Mouse (Mus musculus) stomach, postnatal 0 days (tissue): Measurements from ENCODE around the gene Pde11a. TPM values are rescaled to one million over a fixed set of nuclear protein-coding genes. Genes with fewer than 3 reads are reported as not detected.

ENCODE experiments used
- ATAC-seq: fragments of 200-750 bp; cut with Nextera tagmentation; 2 replicates; pipeline ENCODE4 v1.8.0; 2017; ENCODE audit not compliant: low FRiP score, low TSS enrichment
- DNase-seq: peaks from one replicate; pipeline ENCODE4 v3.0.0-alpha.2; 2016; ENCODE audit warnings: low spot score
- H3K27ac ChIP-seq: fragments of 300-500 bp; sonication (generic); replicated peaks from 2 replicates; pipeline ENCODE4 v1.5.1; 2014; ENCODE audit warnings: mild to moderate bottlenecking, control low read depth
- H3K27me3 ChIP-seq: fragments of 300-500 bp; sonication (generic); 2 replicates; pipeline ENCODE4 v1.6.1; 2014; ENCODE audit warnings: low read length; ENCODE audit not compliant: control insufficient read depth, insufficient read depth
- H3K36me3 ChIP-seq: fragments of 300-500 bp; sonication (generic); 2 replicates; pipeline ENCODE4 v1.6.1; 2014; ENCODE audit warnings: low read length, mixed read lengths; ENCODE audit not compliant: control insufficient read depth, insufficient read depth
- H3K4me1 ChIP-seq: fragments of 300-500 bp; sonication (generic); replicated peaks from 2 replicates; pipeline ENCODE4 v1.6.1; 2014; ENCODE audit warnings: antibody characterized with exemption; ENCODE audit not compliant: control insufficient read depth, insufficient read depth
- H3K4me2 ChIP-seq: fragments of 300-500 bp; sonication (generic); replicated peaks from 2 replicates; pipeline ENCODE4 v1.6.1; 2014; ENCODE audit warnings: low read depth, mild to moderate bottlenecking, control low read depth, moderate library complexity
- H3K4me3 ChIP-seq: fragments of 300-500 bp; sonication (generic); 2 replicates; pipeline ENCODE4 v1.5.1; 2014; ENCODE audit warnings: low read depth, low read length, control low read depth
- H3K9ac ChIP-seq: fragments of 300-500 bp; sonication (generic); 2 replicates; pipeline ENCODE4 v1.6.1; 2014; ENCODE audit warnings: mild to moderate bottlenecking, low read length, control low read depth, mixed read lengths
- H3K9me3 ChIP-seq: fragments of 300-500 bp; sonication (generic); 2 replicates; pipeline ENCODE4 v1.6.1; 2016; ENCODE audit warnings: low read length; ENCODE audit not compliant: control insufficient read depth
- CTCF ChIP-seq: IDR thresholded peaks from 2 replicates; pipeline ENCODE4 v1.5.1; 2016; ENCODE audit warnings: antibody characterized with exemption, low read depth, mild to moderate bottlenecking, moderate library complexity
- EP300 ChIP-seq: optimal IDR thresholded peaks from 2 replicates; pipeline ENCODE3; 2016; ENCODE audit warnings: antibody characterized with exemption
- WGBS: fragments of 180-500 bp; shearing (Covaris S2); extraction: QIAGEN DNeasy Blood & Tissue Kit; methylation state at CpG from one replicate; pipeline ENCODE4 v1.1.7; 2014; 5-methylcytosine and 5-hydroxymethylcytosine counted together
- polyA plus RNA-seq: library from polyadenylated mRNA; unstranded; fragments of >200 nt; fragmentation: Nextera tagmentation; extraction: Ambion mirVana; gene quantifications from 2 replicates; pipeline ENCODE4 v1.2.1, GENCODE M21; 2015

The Pde11a gene
- polyA plus RNA-seq, 1 experiment from 2014 or later = 0.12 TPM

DNA sequence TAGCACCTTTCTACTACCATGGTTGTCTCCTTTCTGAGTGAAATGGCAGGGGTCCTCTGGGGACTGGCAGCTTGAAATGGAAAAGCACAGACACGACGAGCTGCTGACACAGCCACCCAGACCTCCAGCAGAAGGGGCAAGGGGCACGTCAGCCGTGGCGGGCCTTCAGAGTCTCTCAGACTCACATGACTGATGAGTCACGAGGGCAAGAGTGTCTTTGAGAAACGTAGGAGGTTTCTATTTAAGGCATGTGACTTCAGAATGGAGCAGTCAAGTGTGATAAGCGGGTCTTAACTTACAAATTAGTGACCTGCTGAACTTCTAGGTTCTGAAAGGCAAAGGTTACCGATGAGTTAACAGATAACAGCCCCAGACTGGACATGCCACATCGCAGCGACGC is 340.8 kb downstream of the Pde11a start:
- Histone ChIP-seq H3K9ac (no peak overlapping the region), H3K9me3 (no peaks in the 10 kb centered on the region), H3K27ac (no peak overlapping the region), H3K4me2 (no peak overlapping the region), H3K36me3 (no peaks in the 10 kb centered on the region), H3K4me1 (no peaks in the 10 kb centered on the region), H3K27me3 (no peaks in the 10 kb centered on the region), H3K4me3 (no peak overlapping the region)
- ATAC-seq = no peak
- no peak for DNase-seq
- TF ChIP-seq EP300 = no peak
- TF ChIP-seq CTCF = no peak
- WGBS = 35% methylated on average over 12 of the region's 12 CpGs

DNA sequence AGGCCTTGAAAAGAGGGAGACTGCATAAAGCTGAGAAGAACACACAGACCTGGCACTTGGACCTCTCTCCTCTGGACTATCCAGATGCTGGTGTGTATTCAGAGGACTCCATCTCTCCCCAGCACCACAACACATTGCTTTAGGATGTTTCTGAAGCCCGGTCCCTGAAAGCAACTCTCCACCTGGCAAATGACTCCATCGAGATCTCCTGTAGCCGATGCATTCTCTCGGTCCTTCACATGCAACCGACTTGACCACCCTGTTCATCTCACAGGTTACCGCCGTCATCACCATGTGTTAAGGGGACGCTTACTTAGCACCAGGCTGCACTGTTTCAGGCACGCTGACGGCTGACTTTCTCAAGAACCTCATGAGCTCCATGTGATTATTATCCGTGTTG is 343.7 kb downstream of the Pde11a start:
- DNase-seq (no peak), ATAC-seq (no peak)
- TF ChIP-seq CTCF = no peak
- TF ChIP-seq EP300 = no peak
- Histone ChIP-seq H3K27me3 (no peaks in the 10 kb centered on the region), H3K4me2 (no peak overlapping the region), H3K27ac (no peak overlapping the region), H3K9me3 (no peaks in the 10 kb centered on the region), H3K4me3 (no peak overlapping the region), H3K4me1 (peaks cover 3% of the 10 kb centered on the region; the same call in 1 of the 2 replicates), H3K9ac (no peak overlapping the region), H3K36me3 (no peaks in the 10 kb centered on the region)
- WGBS = 95% methylated on average over 11 of the region's 11 CpGs

DNA sequence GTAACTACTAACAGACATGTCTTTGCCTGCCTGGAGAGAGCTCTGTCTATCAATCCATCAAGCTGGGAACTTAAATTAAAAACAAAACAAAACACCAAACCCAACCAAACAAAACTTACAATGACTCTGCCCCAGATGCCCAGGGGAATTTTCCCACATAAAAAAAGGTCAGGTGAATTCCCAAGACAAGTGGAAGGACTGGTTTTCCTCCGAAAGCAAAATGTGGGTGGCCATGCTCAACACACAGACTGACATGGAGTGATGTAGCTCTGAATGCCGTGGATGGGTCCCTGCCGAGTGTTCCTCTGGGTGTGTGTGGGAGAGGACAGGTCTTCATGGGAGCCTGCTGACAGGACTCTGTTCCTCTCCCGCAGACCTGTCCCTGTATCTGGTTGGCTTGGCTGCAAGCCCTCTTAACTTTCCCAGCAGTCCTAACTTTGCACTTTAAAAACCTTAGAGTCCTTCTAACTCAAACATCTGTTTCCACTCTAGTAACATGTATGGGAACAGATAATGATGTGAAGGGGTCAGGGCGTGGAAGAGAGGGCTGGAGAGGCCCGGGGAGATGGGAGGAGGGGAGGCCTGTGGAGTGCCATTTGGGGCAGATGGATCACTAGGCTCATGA is 346.9 kb downstream of the Pde11a start:
- no peak overlapping the region for H3K9ac ChIP-seq
- ATAC-seq (no peak), DNase-seq (no peak)
- H3K9me3 ChIP-seq = no peaks in the 10 kb centered on the region
- no peaks in the 10 kb centered on the region for H3K36me3 ChIP-seq
- no peaks in the 10 kb centered on the region for H3K27me3 ChIP-seq
- H3K4me3 ChIP-seq = no peak overlapping the region
- WGBS = 24% methylated on average over 6 of the region's 6 CpGs
- no peak overlapping the region for H3K4me2 ChIP-seq
- peaks cover 6% of the 10 kb centered on the region; the same call in 1 of the 2 replicates for H3K4me1 ChIP-seq
- no peak overlapping the region for H3K27ac ChIP-seq
- no peak for TF ChIP-seq EP300
- no peak for TF ChIP-seq CTCF

DNA sequence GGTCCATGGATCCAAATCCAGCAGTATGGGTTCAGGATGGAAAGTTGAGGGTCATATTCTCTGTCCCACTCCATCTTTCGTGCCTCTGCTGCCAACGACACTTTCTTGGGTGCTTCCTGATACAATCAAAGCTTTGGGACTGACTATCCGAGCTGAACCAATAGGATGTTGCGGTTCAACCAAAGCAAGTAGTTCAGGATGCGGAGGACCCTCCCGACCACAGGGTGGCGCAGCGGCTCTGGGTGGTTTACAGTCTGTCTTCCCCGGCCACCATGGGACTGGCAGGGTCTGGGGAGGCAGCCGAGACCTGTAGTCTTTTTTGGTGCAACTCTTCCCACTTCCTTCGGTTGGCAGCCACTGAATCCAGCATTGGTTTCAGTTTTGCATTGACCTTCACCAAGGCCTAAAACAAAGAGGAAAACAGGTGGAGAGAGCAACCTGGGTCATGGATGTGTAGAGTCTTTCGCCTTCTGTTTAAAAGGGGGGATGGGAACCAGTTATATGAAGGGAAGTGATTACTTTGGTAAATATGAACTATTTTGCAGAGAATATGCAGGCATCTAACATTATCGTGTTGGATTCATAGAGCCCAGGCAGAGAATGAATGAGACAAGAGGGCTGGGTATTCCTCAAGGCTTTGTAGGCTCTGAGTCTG is 347.6 kb downstream of the Pde11a start:
- Histone ChIP-seq H3K36me3 (no peaks in the 10 kb centered on the region), H3K27ac (no peak overlapping the region), H3K9ac (no peak overlapping the region), H3K27me3 (no peaks in the 10 kb centered on the region), H3K4me1 (peaks cover 6% of the 10 kb centered on the region; the same call in 1 of the 2 replicates), H3K4me3 (no peak overlapping the region), H3K4me2 (0 out of 2 replicates have a peak overlapping the region, but pooled peaks have one; percentile 20), H3K9me3 (no peaks in the 10 kb centered on the region)
- 54% methylated on average over 13 of the region's 13 CpGs for WGBS
- TF ChIP-seq EP300 (no peak), CTCF (peak; percentile 81)
- DNase-seq (peak; percentile 71), ATAC-seq (peak; percentile 61; the same call in 1 of the 2 replicates)

DNA sequence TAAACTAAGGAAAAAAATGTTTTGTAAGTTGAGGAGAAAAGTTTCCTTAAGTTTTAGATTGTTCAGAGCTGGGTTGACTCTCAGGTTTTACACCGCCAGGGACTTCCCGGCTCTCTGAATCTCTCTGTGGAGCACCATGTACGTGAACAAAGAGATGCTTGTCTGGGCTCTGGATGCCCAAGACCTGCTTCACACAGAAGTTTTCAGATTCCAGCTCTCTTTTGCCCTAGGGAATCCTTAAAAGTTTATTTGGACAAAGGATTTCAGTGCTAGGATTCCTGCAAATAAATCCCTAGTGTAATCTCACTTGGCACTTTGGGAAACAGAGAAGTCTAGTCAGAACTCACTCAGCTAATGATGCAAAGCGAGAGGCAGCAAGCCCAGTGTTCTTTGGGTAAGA is 348.9 kb downstream of the Pde11a start:
- no peak for ATAC-seq

DNA sequence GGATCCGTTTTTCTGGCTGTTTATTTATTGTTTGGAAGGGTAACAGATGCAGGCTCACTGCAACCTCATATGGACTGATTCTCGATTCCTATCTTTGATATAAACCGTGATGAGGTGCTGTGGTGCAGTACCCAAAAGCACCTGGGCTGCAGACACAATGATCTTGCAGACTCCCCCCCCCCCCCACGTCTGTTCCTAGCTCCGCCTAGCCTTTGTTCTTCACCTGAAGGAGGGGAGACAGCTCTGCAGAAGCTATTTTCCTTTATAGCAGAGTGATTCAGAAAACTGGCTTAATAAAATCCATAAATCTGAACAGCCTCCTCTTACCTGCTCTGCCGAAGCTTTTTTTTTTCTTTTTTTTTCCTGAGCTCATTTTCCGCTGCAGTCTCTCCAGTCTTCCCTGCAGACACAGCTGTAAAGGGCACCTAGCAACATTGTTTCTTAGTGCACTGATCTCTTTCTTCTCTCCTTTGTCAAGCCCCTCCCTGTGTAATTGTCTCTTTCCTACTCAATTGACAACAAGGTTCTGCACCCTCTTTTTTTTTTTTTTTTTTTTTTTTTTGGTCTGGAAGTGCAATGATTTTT is 349.7 kb downstream of the Pde11a start:
- H3K27ac ChIP-seq = no peak overlapping the region

More for the DNA sequence above, 348.9 kb downstream of the Pde11a start:
- Histone ChIP-seq H3K27ac (no peak overlapping the region), H3K4me3 (no peak overlapping the region), H3K27me3 (no peaks in the 10 kb centered on the region), H3K9me3 (no peaks in the 10 kb centered on the region), H3K9ac (no peak overlapping the region), H3K4me1 (peaks cover 6% of the 10 kb centered on the region; the same call in 1 of the 2 replicates), H3K4me2 (no peak overlapping the region), H3K36me3 (no peaks in the 10 kb centered on the region)
- TF ChIP-seq EP300 = no peak
- TF ChIP-seq CTCF = no peak
- no peak for DNase-seq
- WGBS = 56% methylated on average over 4 of the region's 4 CpGs

More for the DNA sequence above, 349.7 kb downstream of the Pde11a start:
- DNase-seq = no peak
- Histone ChIP-seq H3K36me3 (no peaks in the 10 kb centered on the region), H3K9me3 (no peaks in the 10 kb centered on the region), H3K27me3 (no peaks in the 10 kb centered on the region), H3K4me3 (no peak overlapping the region), H3K4me1 (peaks cover 6% of the 10 kb centered on the region; the same call in 1 of the 2 replicates), H3K9ac (no peak overlapping the region), H3K4me2 (no peak overlapping the region)
- TF ChIP-seq CTCF = no peak
- TF ChIP-seq EP300 = no peak
- no peak for ATAC-seq
- 33% methylated on average over 7 of the region's 7 CpGs for WGBS
